Mouse (Mus musculus): ENCODE results near the gene Gal. TPM values are rescaled to one million over a fixed set of nuclear protein-coding genes. Genes with fewer than 3 reads are reported as not detected.

Gal gene
- polyA plus RNA-seq (2017; shearing (Covaris generic)) = 6.6 TPM

GRCm38 (mm10) chr19:3414268-3414733 is at the start of gene Gal:
TSS of gene Gal (minus strand) at chr19:3414544.

GRCm38 (mm10) chr19:3388629-3389057 is 25.7 kb downstream of the Gal start, which contains the start of gene Tesmin:
TSS of gene Tesmin (plus strand) at chr19:3388857.

Other genes with a start within 250 kb of the Gal start
- gene Mrpl21, start 131.6 kb downstream of the Gal start, polyA plus RNA-seq (2017; shearing (Covaris generic)) = 110 TPM
- gene Ighmbp2, start 131.5 kb downstream of the Gal start, polyA plus RNA-seq (2017; shearing (Covaris generic)) = 19.2 TPM
- 72.1 TPM for gene Cpt1a, start 92.2 kb downstream of the Gal start, polyA plus RNA-seq (2017; shearing (Covaris generic))
- gene Tesmin, start 25.7 kb downstream of the Gal start, polyA plus RNA-seq (2017; shearing (Covaris generic)) = 0.14 TPM
- 98.1 TPM for gene Ppp6r3, start 161.2 kb upstream of the Gal start, polyA plus RNA-seq (2017; shearing (Covaris generic))

Measured in CD4-positive, CD25-positive, alpha-beta regulatory T cell, adult 9 weeks (primary cell).